ENCODE assay signal across 7 mouse cellular contexts in genomic region chr11:104288835-104289198, GRCm38 (mm10). TPM values are rescaled to one million over a fixed set of nuclear protein-coding genes. Genes with fewer than 3 reads are reported as not detected.
DNase-seq lines count a peak whose midpoint lies in the region; ATAC-seq and TF ChIP-seq lines count a peak whose summit lies in the region.

No protein-coding gene starts in this region.

- no peaks in the 10 kb centered on the region for H3K4me1 ChIP-seq in intestine, postnatal 0 days (replicated peaks; ENCODE audit: control insufficient read depth, insufficient read depth, low read length)
- peaks cover 11% of the 10 kb centered on the region for H3K4me1 ChIP-seq in limb, embryonic 13.5 days

- H3K36me3 ChIP-seq in intestine, postnatal 0 days (ENCODE audit: control insufficient read depth, insufficient read depth) = no peaks in the 10 kb centered on the region
- no peaks in the 10 kb centered on the region for H3K36me3 ChIP-seq in limb, embryonic 13.5 days

- TF ChIP-seq CTCF in brain, embryonic 14.5 days (IDR thresholded peaks at IDR 0.05; ENCODE audit: borderline replicate concordance, extremely low read depth, insufficient read depth, insufficient read length) = no peak
- no peak for TF ChIP-seq CTCF in intestine, postnatal 0 days (IDR thresholded peaks at IDR 0.05; ENCODE audit: low read depth)

- H3K9ac ChIP-seq in intestine, postnatal 0 days (ENCODE audit: low read depth, low read length) = no peak overlapping the region
- H3K9ac ChIP-seq in limb, embryonic 13.5 days = no peak overlapping the region

- H3K4me2 ChIP-seq in intestine, postnatal 0 days (replicated peaks; ENCODE audit: low read depth) = peak overlapping the region; percentile 41; the same call in 1 of the 2 replicates
- H3K4me2 ChIP-seq in limb, embryonic 13.5 days (replicated peaks) = no peak overlapping the region

- DNase-seq in brain, embryonic 14.5 days (ENCODE audit: low read depth) = peak; percentile 18
- DNase-seq in cerebellum, postnatal 14 days = peak; percentile 88 to 92
- no peak for DNase-seq in T-cell, adult 2 months (ENCODE audit: low spot score)
- no peak for DNase-seq in adipocyte (ENCODE audit: low spot score)
- no peak for DNase-seq in adrenal gland, adult 2 months

- ATAC-seq in intestine, postnatal 0 days = no peak; the same call in 1 of the 2 replicates
- ATAC-seq in limb, embryonic 13.5 days (ENCODE audit: low FRiP score, low read depth) = 0 out of 2 replicates have a peak, but pooled peaks have one; percentile 7

- no peaks in the 10 kb centered on the region for H3K27me3 ChIP-seq in intestine, postnatal 0 days (replicated peaks; ENCODE audit: control insufficient read depth, insufficient read depth, low read length)
- H3K27me3 ChIP-seq in limb, embryonic 13.5 days = no peaks in the 10 kb centered on the region

- H3K4me3 ChIP-seq in intestine, postnatal 0 days (ENCODE audit: low read depth, low read length) = no peak overlapping the region
- H3K4me3 ChIP-seq in limb, embryonic 13.5 days = no peak overlapping the region

- WGBS in intestine, postnatal 0 days = 33% methylated on average over 6 of the region's 6 CpGs
- WGBS in limb, embryonic 13.5 days = 54% methylated on average over 6 of the region's 6 CpGs

- no peaks in the 10 kb centered on the region for H3K9me3 ChIP-seq in intestine, postnatal 0 days (ENCODE audit: control insufficient read depth)
- no peaks in the 10 kb centered on the region for H3K9me3 ChIP-seq in limb, embryonic 13.5 days

- H3K27ac ChIP-seq in intestine, postnatal 0 days (ENCODE audit: low read depth, low read length) = peak overlapping the region; percentile 66
- H3K27ac ChIP-seq in limb, embryonic 13.5 days = no peak overlapping the region

- TF ChIP-seq POLR2A in brain, embryonic 14.5 days (IDR thresholded peaks at IDR 0.05; ENCODE audit: borderline replicate concordance, extremely low read depth, insufficient read depth, insufficient read length, poor library complexity, severe bottlenecking) = no peak

RNA-seq across cellular contexts. Expression of gene Mapt, which starts 57.6 kb away (rescaled TPM):
- polyA plus RNA-seq in brain, embryonic 14.5 days (2012; rRNA removed) = 305 and 557 TPM in 2 replicates
- 9.1 and 9.2 TPM in 2 replicates for polyA plus RNA-seq in intestine, postnatal 0 days (2015; fragmentation: Nextera tagmentation; extraction: Ambion mirVana)
- polyA plus RNA-seq in limb, embryonic 13.5 days (2015; fragmentation: Nextera tagmentation; extraction: Ambion mirVana) = 3.0 and 4.9 TPM in 2 replicates
- 100 to 1,000 TPM in 1 of 2 experiments, 10 to 100 TPM in 1; 95.3 to 270 TPM for total RNA-seq in adrenal gland, adult 2 months (2021)
- 38.0 and 59.1 TPM in 2 replicates for polyA plus RNA-seq in adrenal gland, adult 2 months (2012; rRNA removed)

Comparison
In these comparisons a context has a peak if more than half of its experiments do, and no peak if none do; other contexts are left out.
1. DNase-seq: peak in brain, embryonic 14.5 days (single experiment) and cerebellum, postnatal 14 days (2 of 2); none in T-cell, adult 2 months (single experiment), adipocyte (single experiment) and adrenal gland, adult 2 months (single experiment).